In the genomic region with DNA sequence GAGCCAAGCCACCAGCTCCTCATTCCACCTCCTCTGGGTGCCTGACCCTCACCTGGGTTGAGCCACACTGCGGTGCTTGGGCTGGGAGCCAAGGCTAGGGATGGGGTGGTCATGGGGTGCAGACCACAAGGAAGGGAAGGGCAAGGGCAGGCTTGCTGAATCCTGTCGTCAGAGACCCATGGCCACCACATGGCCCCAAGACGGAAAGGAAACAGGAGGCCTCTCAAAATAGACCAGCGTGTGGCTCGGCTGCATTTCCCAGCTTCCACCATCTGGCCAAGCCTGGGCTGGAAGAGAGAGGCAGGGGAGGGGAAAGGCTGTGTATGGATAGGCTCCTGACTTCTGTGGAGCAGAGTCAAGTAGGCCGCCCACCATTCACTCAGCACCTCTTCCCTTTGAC, we compare ENCODE assay signal across 7 mouse cellular contexts. TPM values are rescaled to one million over a fixed set of nuclear protein-coding genes. Genes with fewer than 3 reads are reported as not detected.
A peak's percentile ranks its signal among the peaks of the same experiment; 100 is the strongest.
DNase-seq lines count a peak whose midpoint lies in the region.

No protein-coding gene starts in this region.

- DNase-seq in heart, adult 11 months: peak; percentile 97
- no peak for DNase-seq in heart, adult 8-10 months (ENCODE audit: low spot score)
- peak; percentile 29 for DNase-seq in lung, postnatal 10 days
- no peak for DNase-seq in lung, adult 18-20 months
- peak; percentile 33 to 50 for DNase-seq in frontal cortex, postnatal 36 days (ENCODE audit: low spot score in 2 of 2)
- DNase-seq in skeletal muscle tissue, adult 2 months (ENCODE audit: low read depth, low spot score): peak; percentile 25
- no peak for DNase-seq in thymus, postnatal 0 days (ENCODE audit: low spot score)

RNA-seq across cellular contexts. Expression of a gene that starts 34.5 kb away (rescaled TPM):
- not detected for total RNA-seq in heart, adult 8-10 months (2022)
- 0.12 and 0.23 TPM in 2 replicates for polyA plus RNA-seq in thymus, postnatal 0 days (2015; fragmentation: Nextera tagmentation; extraction: Ambion mirVana)

RNA-seq across cellular contexts. Expression of a gene that starts 53.6 kb away (rescaled TPM):
- total RNA-seq in heart, adult 8-10 months (2022): 10 to 100 TPM in 1 of 4 experiments, 1 to 10 TPM in 3; 6.9 to 10.7 (median 8.7) TPM
- 2.7 and 3.3 TPM in 2 replicates for polyA plus RNA-seq in thymus, postnatal 0 days (2015; fragmentation: Nextera tagmentation; extraction: Ambion mirVana)

RNA-seq across cellular contexts. Expression of a gene that starts 53.7 kb away (rescaled TPM):
- total RNA-seq in heart, adult 8-10 months (2022): 1 to 10 TPM; 4.1 to 9.5 (median 5.7) TPM
- polyA plus RNA-seq in thymus, postnatal 0 days (2015; fragmentation: Nextera tagmentation; extraction: Ambion mirVana): 5.7 and 7.7 TPM in 2 replicates

Comparison
In these comparisons a context has a peak if more than half of its experiments do, and no peak if none do; other contexts are left out.
1. DNase-seq: peak in heart, adult 11 months (single experiment), lung, postnatal 10 days (single experiment), frontal cortex, postnatal 36 days (2 of 2) and skeletal muscle tissue, adult 2 months (single experiment); none in heart, adult 8-10 months (single experiment), lung, adult 18-20 months (0 of 2) and thymus, postnatal 0 days (single experiment).